Mouse (Mus musculus) heart, postnatal 4 days (tissue): ENCODE data around the gene Perm1. TPM values are rescaled to one million over a fixed set of nuclear protein-coding genes. Genes with fewer than 3 reads are reported as not detected.
A peak's percentile ranks its signal among the peaks of the same experiment; 100 is the strongest.

Experiments used
- DNase-seq: peaks from one replicate; pipeline ENCODE4 v3.0.0; 2021
- total RNA-seq, 2 experiments: library from RNA; stranded (reverse); gene quantifications; 2 replicates each; pipeline ENCODE4 v1.2.3; 2021

Gene Perm1
- total RNA-seq, 2 experiments from 2014 or later: 91.2 to 106 TPM

- no peak for DNase-seq
Observed at GRCm38 (mm10) chr4:156200623-156201475, 14.8 kb upstream of the Perm1 start, which contains the start of gene Isg15. Isg15 (minus strand) TSS chr4:156200818.

GRCm38 (mm10) chr4:156202462-156202893 is 13.2 kb upstream of the Perm1 start:
- peak; percentile 37 for DNase-seq

GRCm38 (mm10) chr4:156203001-156203412 is 12.7 kb upstream of the Perm1 start, which contains the start of gene AW011738:
AW011738 (plus strand) TSS chr4:156203304.
- DNase-seq: peak; percentile 82

GRCm38 (mm10) chr4:156203413-156204131 is 12.1 kb upstream of the Perm1 start:
- DNase-seq: peak; percentile 52

GRCm38 (mm10) chr4:156208872-156209271 is 6.8 kb upstream of the Perm1 start:
- no peak for DNase-seq

GRCm38 (mm10) chr4:156209963-156210635 is 5.6 kb upstream of the Perm1 start:
- no peak for DNase-seq

- DNase-seq: no peak
Observed at GRCm38 (mm10) chr4:156213134-156213533, 2.5 kb upstream of the Perm1 start.

GRCm38 (mm10) chr4:156216196-156216595 is 528 bp downstream of the Perm1 start:
- DNase-seq: no peak

GRCm38 (mm10) chr4:156217022-156217669 is 1.5 kb downstream of the Perm1 start:
- DNase-seq: peak; percentile 37

GRCm38 (mm10) chr4:156217838-156218237 is 2.2 kb downstream of the Perm1 start:
- DNase-seq: peak; percentile 41

- DNase-seq: no peak
Observed at GRCm38 (mm10) chr4:156219936-156220335, 4.3 kb downstream of the Perm1 start.

GRCm38 (mm10) chr4:156224276-156224675 is 8.6 kb downstream of the Perm1 start:
- no peak for DNase-seq

GRCm38 (mm10) chr4:156227752-156228392 is 12.2 kb downstream of the Perm1 start:
- peak; percentile 69 for DNase-seq

- DNase-seq: no peak
Observed at GRCm38 (mm10) chr4:156228393-156229024, 12.8 kb downstream of the Perm1 start.

GRCm38 (mm10) chr4:156234021-156234501 is 18.4 kb downstream of the Perm1 start:
- DNase-seq: no peak

GRCm38 (mm10) chr4:156234701-156235213 is 19.1 kb downstream of the Perm1 start, which contains the start of gene Plekhn1:
Plekhn1 (minus strand) TSS chr4:156234857.
- DNase-seq: peak; percentile 80

GRCm38 (mm10) chr4:156235360-156235770 is 19.7 kb downstream of the Perm1 start:
- no peak for DNase-seq

- DNase-seq: peak; percentile 93
Observed at GRCm38 (mm10) chr4:156235808-156236533, 20.3 kb downstream of the Perm1 start, which contains the start of gene Noc2l. Noc2l (plus strand) TSS chr4:156236010.

GRCm38 (mm10) chr4:156236651-156237447 is 21.2 kb downstream of the Perm1 start:
- DNase-seq: peak; percentile 25
